Mouse (Mus musculus): ENCODE data around the gene Chrne. TPM values are rescaled to one million over a fixed set of nuclear protein-coding genes. Genes with fewer than 3 reads are reported as not detected.

Chrne gene
- total RNA-seq, 2 experiments from 2014 or later: not detected

GRCm38 (mm10) chr11:70607611-70608010, 11.4 kb downstream of the Chrne start:
- TF ChIP-seq CTCF (conservative IDR thresholded peaks at IDR 0.05): no peak
- Histone ChIP-seq H3K27ac (no peak overlapping the region), H3K4me3 (no peak overlapping the region)
- DNase-seq (ENCODE audit: low spot score in 2 of 2): no peak

GRCm38 (mm10) chr11:70606717-70607116, 12.3 kb downstream of the Chrne start:
- TF ChIP-seq CTCF (conservative IDR thresholded peaks at IDR 0.05): no peak
- Histone ChIP-seq H3K4me3 (no peak overlapping the region), H3K27ac (peak overlapping the region; percentile 18; the same call in 1 of the 2 replicates)
- DNase-seq (ENCODE audit: low spot score in 2 of 2): no peak

- H3K4me3 ChIP-seq: no peak overlapping the region
- DNase-seq (ENCODE audit: low spot score in 2 of 2): peak; percentile 48 to 72
- peak; percentile 95 for TF ChIP-seq CTCF (conservative IDR thresholded peaks at IDR 0.05)
- H3K27ac ChIP-seq: peak overlapping the region; percentile 21; the same call in 1 of the 2 replicates
Measured at GRCm38 (mm10) chr11:70605024-70605566, 13.9 kb downstream of the Chrne start.

- Histone ChIP-seq H3K4me3 (no peak overlapping the region), H3K27ac (peak overlapping the region; percentile 84; the same call in 1 of the 2 replicates)
- no peak for DNase-seq (ENCODE audit: low spot score in 2 of 2)
- no peak for TF ChIP-seq CTCF (conservative IDR thresholded peaks at IDR 0.05)
Measured at GRCm38 (mm10) chr11:70598451-70598953, 20.5 kb downstream of the Chrne start.

DNA sequence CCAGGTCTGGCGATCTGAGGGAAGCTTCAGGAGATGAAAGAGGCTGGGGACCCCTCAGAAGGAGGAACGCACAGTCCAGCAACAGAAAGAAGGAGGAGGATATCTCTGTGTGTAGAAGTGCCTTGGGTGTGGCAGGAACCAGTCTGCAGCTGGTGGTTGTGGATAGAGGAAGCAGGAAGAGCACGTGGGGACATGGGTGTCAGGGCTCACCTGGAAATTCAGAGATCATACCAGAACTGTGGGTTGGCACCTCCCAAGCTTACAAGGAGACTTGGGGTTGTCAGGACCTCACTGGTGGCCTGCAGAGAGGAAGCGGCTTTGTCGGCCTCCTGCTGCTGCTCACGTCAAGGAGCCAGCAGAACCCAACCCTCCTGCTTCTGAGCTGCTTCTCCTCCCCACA, 21.7 kb downstream of the Chrne start:
- TF ChIP-seq CTCF (conservative IDR thresholded peaks at IDR 0.05): no peak
- DNase-seq (ENCODE audit: low spot score in 2 of 2): no peak
- Histone ChIP-seq H3K27ac (peak overlapping the region; percentile 84), H3K4me3 (no peak overlapping the region)

DNA sequence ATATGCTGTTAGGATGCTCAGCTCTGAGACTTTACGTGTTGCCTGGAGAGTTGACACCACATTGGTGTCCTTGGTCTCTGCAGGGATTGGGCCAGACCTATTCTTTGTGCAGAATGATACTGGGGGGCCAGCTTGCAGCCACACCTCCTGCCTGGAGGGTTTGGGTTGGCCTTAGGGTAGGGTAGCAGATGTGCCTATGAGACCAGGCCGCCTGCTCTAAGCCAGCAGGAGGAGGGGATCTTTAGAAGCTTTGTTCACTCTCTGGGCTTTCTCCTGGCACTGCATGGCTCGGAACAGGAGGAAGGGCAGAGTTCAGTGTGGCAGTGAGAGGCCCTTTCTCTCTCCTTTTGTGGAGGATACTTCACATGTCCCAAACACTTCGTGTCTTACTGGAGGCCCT, 22.9 kb downstream of the Chrne start:
- Histone ChIP-seq H3K27ac (peak overlapping the region; percentile 84), H3K4me3 (no peak overlapping the region)
- DNase-seq (ENCODE audit: low spot score in 2 of 2): no peak
- no peak for TF ChIP-seq CTCF (conservative IDR thresholded peaks at IDR 0.05)

GRCm38 (mm10) chr11:70595638-70596037, 23.4 kb downstream of the Chrne start:
- no peak for DNase-seq (ENCODE audit: low spot score in 2 of 2)
- TF ChIP-seq CTCF (conservative IDR thresholded peaks at IDR 0.05): no peak
- Histone ChIP-seq H3K27ac (peak overlapping the region; percentile 84), H3K4me3 (no peak overlapping the region)

DNA sequence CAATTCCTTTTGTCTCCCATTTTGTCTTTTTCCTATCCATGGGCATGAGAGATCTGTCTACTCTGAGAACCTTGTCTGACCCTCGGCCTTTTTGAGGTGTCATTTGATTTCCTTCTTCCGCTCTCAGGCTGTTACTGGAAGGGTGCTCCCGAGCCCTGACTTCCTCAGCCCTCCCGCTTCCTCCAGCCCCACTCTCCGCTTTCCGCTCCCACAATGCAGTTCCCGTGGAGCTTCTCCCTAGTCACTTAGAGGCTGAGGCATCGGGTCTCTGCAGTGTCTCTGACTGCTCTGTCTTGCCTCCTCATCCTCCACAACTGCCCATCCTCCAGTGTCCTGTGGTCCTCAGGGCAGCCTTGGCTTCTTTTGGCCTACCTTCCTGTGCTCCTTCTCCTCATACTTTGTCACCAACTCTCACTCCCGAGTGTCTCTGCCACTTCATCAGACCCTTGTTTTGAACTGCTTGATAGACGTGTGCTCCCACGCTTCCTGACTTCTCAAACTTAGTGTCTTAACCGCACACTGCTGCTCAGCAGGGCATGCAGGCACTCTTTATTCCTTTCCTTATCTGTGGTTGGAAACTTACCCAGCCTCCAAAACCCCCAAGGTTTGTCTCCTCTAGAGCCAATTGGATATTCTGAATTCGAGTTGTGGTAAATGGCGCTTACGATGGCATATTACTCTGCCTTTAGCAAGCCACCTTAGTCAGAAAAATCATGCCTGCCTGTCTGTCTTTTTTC, 24.6 kb downstream of the Chrne start:
- Histone ChIP-seq H3K27ac (peak overlapping the region; percentile 84), H3K4me3 (no peak overlapping the region)
- no peak for TF ChIP-seq CTCF (conservative IDR thresholded peaks at IDR 0.05)
- DNase-seq (ENCODE audit: low spot score in 2 of 2): no peak

- Histone ChIP-seq H3K27ac (peak overlapping the region; percentile 11; the same call in 1 of the 2 replicates), H3K4me3 (no peak overlapping the region)
- no peak for DNase-seq (ENCODE audit: low spot score in 2 of 2)
- no peak for TF ChIP-seq CTCF (conservative IDR thresholded peaks at IDR 0.05)
Measured at GRCm38 (mm10) chr11:70591733-70592132, 27.3 kb downstream of the Chrne start.

- Histone ChIP-seq H3K4me3 (0 out of 2 replicates have a peak overlapping the region, but pooled peaks have one; percentile 9), H3K27ac (peak overlapping the region; percentile 90)
- TF ChIP-seq CTCF (conservative IDR thresholded peaks at IDR 0.05): no peak
- no peak for DNase-seq (ENCODE audit: low spot score in 2 of 2)
Measured at GRCm38 (mm10) chr11:70586954-70587353, 32.1 kb downstream of the Chrne start.

GRCm38 (mm10) chr11:70586261-70586660, 32.8 kb downstream of the Chrne start:
- TF ChIP-seq CTCF (conservative IDR thresholded peaks at IDR 0.05): no peak
- H3K4me3 ChIP-seq: no peak overlapping the region
- DNase-seq (ENCODE audit: low spot score in 2 of 2): no peak
- H3K27ac ChIP-seq: peak overlapping the region; percentile 90

- TF ChIP-seq CTCF (conservative IDR thresholded peaks at IDR 0.05): no peak
- Histone ChIP-seq H3K27ac (peak overlapping the region; percentile 90), H3K4me3 (no peak overlapping the region; the same call in 1 of the 2 replicates)
- no peak for DNase-seq (ENCODE audit: low spot score in 2 of 2)
Measured at GRCm38 (mm10) chr11:70585457-70585856, 33.6 kb downstream of the Chrne start.

GRCm38 (mm10) chr11:70583775-70584174, 35.2 kb downstream of the Chrne start:
- DNase-seq (ENCODE audit: low spot score in 2 of 2): no peak
- peak; percentile 52 for TF ChIP-seq CTCF (conservative IDR thresholded peaks at IDR 0.05)
- Histone ChIP-seq H3K27ac (peak overlapping the region; percentile 90), H3K4me3 (no peak overlapping the region)

Measured in layer of hippocampus, adult 2 months (tissue).